Mouse (Mus musculus) heart, postnatal 36 days (tissue): ENCODE measurements around the gene Cd200. TPM values are rescaled to one million over a fixed set of nuclear protein-coding genes. Genes with fewer than 3 reads are reported as not detected.
"Not testable (repeated sequence)": the region's sequence is repeated elsewhere in the genome, so short reads cannot be mapped to it uniquely, and the experiment has no call there.

Source experiments
- DNase-seq, 2 experiments: peaks; one replicate each; pipeline ENCODE4 v3.0.0; 2021 to 2022
- intact Hi-C: fragments of 180-260 bp; cut with DNase I; formaldehyde crosslinking; loops from one replicate; pipeline ENCODE4 v1.15.1; 2025
- total RNA-seq, 2 experiments: library from RNA; stranded (reverse); gene quantifications; 2 replicates each; pipeline ENCODE4 v1.2.3; 2021

The Cd200 gene
- total RNA-seq, 2 experiments from 2014 or later = 66.9 to 69.8 TPM

DNA sequence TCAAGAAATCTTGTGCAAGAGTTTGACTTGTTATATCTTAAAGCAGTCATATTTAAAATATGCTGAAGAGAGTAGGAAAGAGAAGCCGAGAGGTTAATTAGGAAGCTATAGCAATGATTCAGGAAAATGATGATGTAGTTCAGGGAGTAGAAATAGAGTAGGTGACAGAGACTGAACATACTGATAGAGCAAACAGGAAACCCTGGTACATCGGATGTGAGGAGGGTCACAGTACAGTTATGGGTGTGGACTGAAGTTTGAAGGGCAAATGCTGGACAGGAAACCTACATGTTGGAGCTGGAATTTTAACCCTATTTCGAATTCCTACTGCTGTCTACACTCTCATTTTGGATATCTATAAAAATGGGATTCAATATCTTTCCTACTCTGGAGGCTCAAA lies 29.9 kb downstream of the Cd200 start:
- intact Hi-C loops = loop anchor here (5.0 kb wide), 1 partner anchor 47 kb away; no protein-coding TSS in a partner anchor
- DNase-seq = no peak

GRCm38 (mm10) chr16:45378147-45378943 lies 30.5 kb downstream of the Cd200 start:
- intact Hi-C loops = loop anchor here (5.0 kb wide), 1 partner anchor 46 kb away; no protein-coding TSS in a partner anchor
- DNase-seq = no peak

DNA sequence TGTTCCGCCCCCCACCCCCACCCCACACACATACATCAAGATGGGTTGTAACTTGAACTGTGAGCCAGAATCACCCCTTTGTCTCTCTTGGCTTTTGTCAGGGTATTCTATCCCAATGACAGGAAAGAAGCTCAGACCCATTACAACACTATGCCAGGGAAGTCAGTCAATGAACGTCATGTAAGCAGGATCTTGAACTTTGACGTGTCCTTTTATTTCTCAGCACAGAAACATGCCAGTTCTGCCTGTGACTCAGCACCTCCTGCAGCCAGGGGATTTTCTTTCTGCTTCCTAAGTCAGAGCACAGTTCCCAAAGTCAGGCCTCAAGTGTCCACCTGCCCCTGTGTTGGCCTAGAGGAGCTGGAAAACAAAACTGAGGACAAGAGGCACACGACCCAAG lies 31.5 kb downstream of the Cd200 start:
- intact Hi-C loops = loop anchor here (1.0 to 5.0 kb wide), 3 partner anchors 29 to 45 kb away; no protein-coding TSS in a partner anchor
- DNase-seq = no peak

DNA sequence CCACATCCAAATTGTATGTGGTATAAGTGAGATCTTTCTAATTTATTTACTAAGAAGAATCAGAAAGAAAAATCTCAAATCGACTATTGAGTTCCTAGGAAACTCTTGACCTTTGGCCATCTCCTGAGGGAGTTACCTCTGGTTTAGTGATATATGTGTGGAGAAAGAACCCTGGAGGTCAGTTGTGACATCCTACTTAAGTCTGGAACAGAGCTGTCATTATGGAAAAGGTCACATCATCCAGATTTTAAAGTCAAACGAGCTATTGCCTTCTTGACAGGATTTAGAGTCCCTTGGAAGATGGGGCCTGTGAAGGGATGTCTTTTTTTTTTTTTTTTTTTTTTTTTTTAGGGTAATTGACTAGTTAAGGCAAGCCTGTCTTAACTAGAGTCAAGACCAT lies 32.0 kb downstream of the Cd200 start:
- intact Hi-C loops = loop anchor here (1.0 to 5.0 kb wide), 3 partner anchors 28 to 45 kb away; no protein-coding TSS in a partner anchor

GRCm38 (mm10) chr16:45376294-45376693 lies 32.6 kb downstream of the Cd200 start:
- intact Hi-C loops = loop anchor here (2.0 to 5.0 kb wide), 2 partner anchors 27 to 44 kb away; no protein-coding TSS in a partner anchor
- DNase-seq = no peak

More for the DNA sequence above, 32.0 kb downstream of the Cd200 start:
- DNase-seq = no peak

- intact Hi-C loops = loop anchor here (2.0 to 5.0 kb wide), 2 partner anchors 27 to 43 kb away; no protein-coding TSS in a partner anchor
Measured at GRCm38 (mm10) chr16:45375506-45376225, 33.2 kb downstream of the Cd200 start.

DNA sequence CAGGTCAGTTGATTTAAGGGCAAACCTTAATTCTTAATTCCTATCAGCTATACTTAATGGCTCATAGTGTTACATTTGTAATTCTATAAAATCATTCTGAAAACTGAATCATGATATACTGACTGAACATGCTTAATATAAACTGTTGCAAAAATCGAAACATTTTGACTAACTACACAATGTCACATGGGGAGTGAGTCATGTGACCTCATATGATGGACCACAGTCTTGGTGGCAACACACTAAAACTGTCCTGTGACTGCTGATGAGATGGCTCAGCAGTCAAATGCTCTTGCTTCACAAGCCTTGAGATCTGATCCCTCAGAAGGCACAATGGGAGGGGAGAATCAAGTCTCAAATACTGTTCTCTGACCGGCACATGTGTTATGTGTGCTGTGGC lies 34.8 kb downstream of the Cd200 start:
- no peak for DNase-seq
- intact Hi-C loops = no loop called here

More at GRCm38 (mm10) chr16:45375506-45376225, 33.2 kb downstream of the Cd200 start:
- no peak for DNase-seq

DNA sequence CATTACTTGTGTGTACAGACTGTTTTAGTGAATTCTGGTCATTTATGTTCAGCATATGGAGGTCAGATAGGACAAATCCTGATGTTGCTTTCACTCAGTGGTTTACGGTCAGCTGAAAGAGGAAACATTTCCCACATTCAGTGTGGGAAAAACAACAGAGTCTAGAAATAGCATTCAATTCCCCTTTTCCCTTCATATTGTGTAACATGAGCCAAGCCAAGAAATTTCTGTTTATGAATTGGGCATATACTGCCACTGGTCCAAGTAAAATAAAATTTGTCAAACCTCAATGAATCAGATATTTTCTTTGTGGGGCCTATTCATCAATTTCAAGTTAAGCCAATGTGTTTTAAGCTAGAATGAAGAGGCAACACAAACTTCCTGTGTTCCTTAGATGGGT lies 37.8 kb downstream of the Cd200 start:
- intact Hi-C loops = no loop called here
- no peak for DNase-seq

- intact Hi-C loops = loop anchor here (2.0 to 5.0 kb wide), 2 partner anchors 19 to 38 kb away; partner anchors contain the start of gene Cd200
- DNase-seq = no peak
Measured at GRCm38 (mm10) chr16:45369285-45369965, 39.4 kb downstream of the Cd200 start.

- intact Hi-C loops = loop anchor here (5.0 kb wide), 1 partner anchor 41 kb away; the partner anchor contains the start of gene Cd200
- no peak for DNase-seq
Measured at GRCm38 (mm10) chr16:45366111-45366510, 42.7 kb downstream of the Cd200 start.

GRCm38 (mm10) chr16:45365353-45365752 lies 43.5 kb downstream of the Cd200 start:
- intact Hi-C loops = loop anchor here (5.0 kb wide), 1 partner anchor 42 kb away; the partner anchor contains the start of gene Cd200
- no peak for DNase-seq

DNA sequence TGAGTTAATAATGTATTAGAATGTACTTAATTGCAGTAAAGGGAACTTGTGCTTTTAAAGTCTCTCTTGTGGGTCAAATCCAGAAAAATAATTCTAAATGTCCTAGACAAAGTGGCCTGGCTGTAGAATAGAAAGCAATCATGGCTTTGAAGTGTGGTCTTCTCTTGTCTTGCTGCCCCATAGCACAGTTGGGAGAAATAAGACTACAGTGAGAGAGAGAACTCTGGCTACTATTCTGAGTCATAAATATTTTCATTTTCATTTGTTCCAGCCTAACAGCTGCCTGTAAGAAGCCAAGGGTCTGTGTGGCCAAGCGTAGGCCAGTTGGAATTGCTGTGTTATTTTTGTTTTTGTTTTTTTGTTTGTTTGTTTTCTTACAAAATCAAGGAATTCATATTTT lies 44.2 kb downstream of the Cd200 start:
- intact Hi-C loops = loop anchor here (5.0 kb wide), 1 partner anchor 43 kb away; the partner anchor contains the start of gene Cd200
- no peak for DNase-seq

- intact Hi-C loops = no loop called here
Measured at GRCm38 (mm10) chr16:45363480-45364045, 45.3 kb downstream of the Cd200 start.

DNA sequence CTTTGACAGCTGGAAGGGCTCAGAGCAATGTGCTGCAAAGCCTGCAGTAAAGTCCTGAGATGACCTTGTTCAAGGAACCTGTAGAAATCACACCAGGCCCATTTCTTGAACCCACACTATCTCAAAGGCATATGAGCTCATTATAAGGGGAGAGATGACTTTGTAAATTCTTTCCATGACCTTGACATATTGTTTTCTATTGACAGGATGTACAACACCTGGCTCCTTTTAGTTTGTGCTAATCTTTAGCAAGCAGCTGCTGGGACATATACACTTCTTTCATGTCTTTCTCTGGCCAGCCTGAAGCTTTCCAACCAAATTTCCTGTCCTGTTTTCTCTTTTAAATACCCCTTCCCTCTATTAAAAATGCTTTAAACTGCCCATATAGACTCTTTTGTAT lies 47.4 kb downstream of the Cd200 start:
- intact Hi-C loops = no loop called here
- DNase-seq = no peak

More at GRCm38 (mm10) chr16:45363480-45364045, 45.3 kb downstream of the Cd200 start:
- DNase-seq = no peak

DNA sequence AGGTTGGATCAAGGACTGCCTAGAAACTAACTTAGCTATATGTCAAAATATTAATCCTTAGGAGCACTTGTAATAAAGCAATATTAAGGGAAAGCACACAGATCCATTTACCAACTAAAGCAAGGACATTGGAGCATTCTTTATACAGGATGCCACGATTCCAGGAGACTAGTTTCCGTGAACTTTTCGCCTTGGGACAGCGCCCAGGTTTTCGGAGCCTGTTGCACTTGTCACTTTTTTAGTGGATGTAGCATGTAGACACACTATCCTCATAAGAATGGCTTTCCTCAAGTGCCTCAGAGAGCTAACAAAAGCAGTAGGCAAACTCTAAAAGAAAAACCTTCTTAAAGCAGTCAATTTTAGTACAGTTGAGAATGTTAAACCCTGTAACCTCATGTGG lies 50.4 kb downstream of the Cd200 start:
- DNase-seq, intact Hi-C loops: not testable (repeated sequence)

- intact Hi-C loops = no loop called here
- no peak for DNase-seq
Measured at GRCm38 (mm10) chr16:45357134-45357533, 51.7 kb downstream of the Cd200 start.

DNA sequence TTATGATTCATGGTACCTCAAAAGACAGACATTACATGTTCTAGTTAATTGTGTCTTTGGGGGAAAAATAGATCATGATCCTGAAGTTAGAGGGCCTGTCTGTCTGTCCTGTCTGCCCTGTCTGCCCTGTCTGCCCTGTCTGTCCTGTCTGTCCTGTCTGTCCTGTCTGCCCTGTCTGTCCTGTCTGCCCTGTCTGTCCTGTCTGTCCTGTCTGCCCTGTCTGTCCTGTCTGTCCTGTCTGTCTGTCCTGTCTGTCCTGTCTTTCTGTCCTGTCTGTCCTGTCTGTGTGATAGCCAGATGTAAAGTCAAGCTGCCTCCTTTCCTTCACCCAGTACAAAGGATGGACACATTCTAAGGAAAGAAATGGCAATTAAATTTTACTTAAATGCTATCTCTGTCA lies 56.0 kb downstream of the Cd200 start:
- intact Hi-C loops = no loop called here

DNA sequence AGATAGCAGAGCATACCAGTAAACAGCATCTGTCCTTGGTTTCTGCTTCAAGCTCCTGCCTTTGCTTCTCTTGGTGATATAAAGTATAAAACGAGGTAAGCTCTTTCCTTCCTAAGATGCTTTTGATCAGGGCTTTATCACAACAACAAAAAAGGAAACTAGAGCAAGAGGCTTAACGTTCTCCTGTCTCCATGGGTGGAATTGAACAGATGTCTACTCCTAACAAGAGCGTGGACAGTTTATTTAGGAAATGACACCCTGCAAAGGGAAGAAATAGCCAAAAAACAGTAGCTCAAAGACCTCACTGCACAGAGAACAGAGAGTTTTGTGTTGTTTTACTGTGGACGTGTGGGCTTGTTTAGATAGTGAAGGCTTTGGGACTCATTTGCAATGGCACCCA lies 58.1 kb downstream of the Cd200 start:
- intact Hi-C loops = loop anchor here (2.0 kb wide), 1 partner anchor 18 kb away; no protein-coding TSS in a partner anchor
- no peak for DNase-seq

More for the DNA sequence above, 56.0 kb downstream of the Cd200 start:
- DNase-seq = no peak

DNA sequence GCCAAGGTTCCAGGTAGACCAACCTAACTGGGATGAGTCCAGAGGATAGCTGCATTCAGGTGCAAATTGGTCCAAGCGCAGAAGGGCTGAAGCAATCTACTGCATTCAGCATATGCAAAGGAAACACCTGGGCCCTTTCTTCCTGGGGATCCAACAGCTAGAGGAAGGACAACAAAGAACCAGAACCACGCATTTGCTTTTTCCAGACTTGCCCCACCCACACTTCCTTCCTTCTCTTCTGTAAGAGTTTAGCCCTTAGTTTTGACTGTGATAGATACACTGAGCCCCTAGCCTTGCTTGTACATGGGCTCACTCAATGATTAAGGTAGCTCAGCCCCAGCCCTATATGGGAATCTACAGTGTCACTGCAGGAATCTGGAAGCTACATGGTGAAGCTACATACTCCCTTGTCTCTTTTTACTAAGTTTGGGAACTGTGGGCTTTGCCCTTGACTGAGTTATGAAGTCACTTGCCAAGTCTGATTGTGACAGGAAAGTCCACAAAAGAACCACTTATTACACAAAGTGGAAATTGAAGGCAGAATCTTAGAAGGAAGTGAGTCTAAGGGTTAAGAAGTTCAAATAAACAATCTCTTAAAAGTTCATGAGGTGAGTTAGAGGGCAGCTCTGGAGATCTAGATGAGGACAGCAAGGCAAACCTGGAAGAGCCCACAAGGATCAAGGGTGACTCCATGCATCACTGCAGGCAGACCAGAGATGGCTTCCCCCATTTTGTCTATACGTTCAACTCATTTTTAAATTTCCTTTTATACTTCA lies 59.1 kb downstream of the Cd200 start:
- DNase-seq = peak in 1 of 2 experiments; percentile 33
- intact Hi-C loops = loop anchor here (2.0 to 5.0 kb wide), 3 partner anchors 19 to 58 kb away; partner anchors contain the start of gene Cd200
